Mouse (Mus musculus): ENCODE measurements at regions not wholly inside any gene's neighbourhood (a gene's known extent, or its start where the extent isn't known, plus 50 kb on each side); places are given as distances from the start of the nearest gene placed in this dataset.

- TF ChIP-seq CHD2 (IDR thresholded peaks at IDR 0.05; ENCODE audit: low read depth, low read length) = no peak
- no peak for TF ChIP-seq MAFK (IDR thresholded peaks at IDR 0.05; ENCODE audit: insufficient read depth, low read depth, low read length)
- no peak for TF ChIP-seq ZNF384 (IDR thresholded peaks at IDR 0.05; ENCODE audit: low read depth, low read length)
- TF ChIP-seq HCFC1 (IDR thresholded peaks at IDR 0.05; ENCODE audit: borderline replicate concordance, insufficient read depth, low read length) = no peak
- no peak for TF ChIP-seq ZC3H11A (IDR thresholded peaks at IDR 0.05; ENCODE audit: borderline replicate concordance, low read depth, low read length)
- in situ Hi-C loops (cut with MboI; ENCODE audit: low sequenced_read_pairs in 2 of 2, unreplicated experiment in 2 of 2) = no loop called here
- H3K4me1 ChIP-seq (ENCODE audit: control insufficient read depth in 2 of 2, insufficient read depth in 2 of 2, low read length in 2 of 2, poor library complexity in 1 of 2) = no peaks in the 10 kb centered on the region
Observed at GRCm38 (mm10) chr8:18158619-18159018, 819.4 kb downstream of the Defb40 start.

DNA sequence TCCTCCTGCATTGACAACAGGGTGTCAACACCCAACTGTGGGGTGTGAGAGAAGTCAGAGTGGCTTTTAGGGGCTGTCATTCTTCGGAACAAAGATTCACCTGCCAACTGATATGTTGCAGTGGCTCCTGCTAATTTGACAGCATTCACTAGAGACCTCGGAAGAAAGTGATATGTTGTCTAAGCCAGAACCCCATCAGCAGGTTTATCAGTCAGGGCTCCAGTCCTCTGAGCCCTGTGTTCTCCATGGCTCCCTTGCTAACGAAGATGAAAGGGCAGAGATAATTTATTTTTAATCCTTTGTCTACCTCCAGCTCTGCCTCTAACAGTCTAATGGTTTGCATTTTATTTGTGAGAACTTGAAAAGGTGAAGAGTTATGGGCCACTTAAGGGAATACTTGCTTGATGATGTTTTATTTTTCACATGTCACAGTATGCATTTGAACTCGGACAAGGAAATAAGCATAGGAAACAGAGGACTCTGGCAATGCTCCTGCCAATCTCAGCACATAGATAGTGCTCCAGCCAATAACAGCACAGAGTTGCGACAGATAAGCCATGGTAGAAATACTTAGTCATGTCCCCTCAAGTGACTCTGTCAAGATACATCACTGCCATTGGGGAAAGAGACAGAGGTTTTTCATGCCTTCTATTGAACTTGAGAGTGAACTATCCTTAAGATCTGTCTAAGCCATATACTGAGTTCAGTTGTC lies 862.6 kb downstream of the Defb40 start:
- no peak overlapping the region for H3K9ac ChIP-seq (ENCODE audit: insufficient read depth, low read depth, low read length, poor library complexity, severe bottlenecking)
- no peaks in the 10 kb centered on the region for H3K4me1 ChIP-seq (ENCODE audit: control insufficient read depth in 2 of 2, insufficient read depth in 2 of 2, low read length in 2 of 2, poor library complexity in 1 of 2)
- H3K27ac ChIP-seq (ENCODE audit: insufficient read depth, low read depth, low read length, poor library complexity, severe bottlenecking) = no peak overlapping the region
- in situ Hi-C loops (cut with MboI; ENCODE audit: low sequenced_read_pairs in 2 of 2, unreplicated experiment in 2 of 2) = no loop called here
- no peak for DNase-seq (ENCODE audit: low read depth, low spot score)
- no peak overlapping the region for H3K4me3 ChIP-seq (ENCODE audit: insufficient read depth in 1 of 2, low read depth in 1 of 2, low read length in 2 of 2, poor library complexity in 1 of 2, severe bottlenecking in 1 of 2)
- H3K9me3 ChIP-seq (ENCODE audit: control insufficient read depth, insufficient read depth, low read depth, low read length) = no peaks in the 10 kb centered on the region
- H3K36me3 ChIP-seq (ENCODE audit: control insufficient read depth, insufficient read depth, low read length, poor library complexity, severe bottlenecking) = no peaks in the 10 kb centered on the region
- TF ChIP-seq CHD2 (IDR thresholded peaks at IDR 0.05; ENCODE audit: low read depth, low read length) (no peak), ZNF384 (IDR thresholded peaks at IDR 0.05; ENCODE audit: low read depth, low read length) (no peak), HCFC1 (IDR thresholded peaks at IDR 0.05; ENCODE audit: borderline replicate concordance, insufficient read depth, low read length) (no peak), MAFK (IDR thresholded peaks at IDR 0.05; ENCODE audit: insufficient read depth, low read depth, low read length) (no peak), ZC3H11A (IDR thresholded peaks at IDR 0.05; ENCODE audit: borderline replicate concordance, low read depth, low read length) (no peak)

More at GRCm38 (mm10) chr8:18158619-18159018, 819.4 kb downstream of the Defb40 start:
- Histone ChIP-seq H3K36me3 (ENCODE audit: control insufficient read depth, insufficient read depth, low read length, poor library complexity, severe bottlenecking) (no peaks in the 10 kb centered on the region), H3K9ac (ENCODE audit: insufficient read depth, low read depth, low read length, poor library complexity, severe bottlenecking) (no peak overlapping the region), H3K27ac (ENCODE audit: insufficient read depth, low read depth, low read length, poor library complexity, severe bottlenecking) (no peak overlapping the region), H3K4me3 (ENCODE audit: insufficient read depth in 1 of 2, low read depth in 1 of 2, low read length in 2 of 2, poor library complexity in 1 of 2, severe bottlenecking in 1 of 2) (no peak overlapping the region), H3K9me3 (ENCODE audit: control insufficient read depth, insufficient read depth, low read depth, low read length) (no peaks in the 10 kb centered on the region)
- DNase-seq (ENCODE audit: low read depth, low spot score) = no peak

DNA sequence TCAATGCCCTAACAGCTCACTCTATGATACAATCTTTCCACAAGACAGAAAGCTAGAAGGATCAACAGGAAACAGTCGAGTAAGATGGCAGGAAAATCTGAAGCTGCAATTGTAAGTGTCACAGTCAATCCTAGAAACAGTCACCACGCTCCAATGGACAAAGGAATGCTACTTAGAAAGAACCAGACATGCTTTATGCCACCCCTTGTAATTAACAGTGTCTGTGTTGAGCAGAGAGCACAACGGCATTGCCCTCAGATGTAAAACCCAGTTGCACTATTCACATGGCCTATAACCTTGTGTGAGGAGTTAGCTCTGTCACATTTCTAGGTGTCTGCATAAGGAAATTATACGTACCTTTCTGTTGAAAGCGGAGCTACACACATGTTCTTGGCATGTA lies 864.8 kb downstream of the Defb40 start:
- TF ChIP-seq ZNF384 (IDR thresholded peaks at IDR 0.05; ENCODE audit: low read depth, low read length) = no peak
- no peak for TF ChIP-seq HCFC1 (IDR thresholded peaks at IDR 0.05; ENCODE audit: borderline replicate concordance, insufficient read depth, low read length)
- TF ChIP-seq CHD2 (IDR thresholded peaks at IDR 0.05; ENCODE audit: low read depth, low read length) = no peak
- TF ChIP-seq MAFK (IDR thresholded peaks at IDR 0.05; ENCODE audit: insufficient read depth, low read depth, low read length) = no peak
- TF ChIP-seq ZC3H11A (IDR thresholded peaks at IDR 0.05; ENCODE audit: borderline replicate concordance, low read depth, low read length) = no peak
- no peak for DNase-seq (ENCODE audit: low read depth, low spot score)

GRCm38 (mm10) chr8:18109480-18109879 lies 868.6 kb downstream of the Defb40 start:
- no peak overlapping the region for H3K9ac ChIP-seq (ENCODE audit: insufficient read depth, low read depth, low read length, poor library complexity, severe bottlenecking)
- no peaks in the 10 kb centered on the region for H3K9me3 ChIP-seq (ENCODE audit: control insufficient read depth, insufficient read depth, low read depth, low read length)
- peaks cover 3 to 11% of the 10 kb centered on the region in 2 experiments; a peak in 2 of 4 replicates for H3K4me1 ChIP-seq (ENCODE audit: control insufficient read depth in 2 of 2, insufficient read depth in 2 of 2, low read length in 2 of 2, poor library complexity in 1 of 2)
- no peak overlapping the region for H3K27ac ChIP-seq (ENCODE audit: insufficient read depth, low read depth, low read length, poor library complexity, severe bottlenecking)
- DNase-seq (ENCODE audit: low read depth, low spot score) = no peak
- H3K36me3 ChIP-seq (ENCODE audit: control insufficient read depth, insufficient read depth, low read length, poor library complexity, severe bottlenecking) = no peaks in the 10 kb centered on the region
- in situ Hi-C loops (cut with MboI; ENCODE audit: low sequenced_read_pairs in 2 of 2, unreplicated experiment in 2 of 2) = no loop called here
- H3K4me3 ChIP-seq (ENCODE audit: insufficient read depth in 1 of 2, low read depth in 1 of 2, low read length in 2 of 2, poor library complexity in 1 of 2, severe bottlenecking in 1 of 2) = no peak overlapping the region
- no peak for TF ChIP-seq ZC3H11A (IDR thresholded peaks at IDR 0.05; ENCODE audit: borderline replicate concordance, low read depth, low read length)
- no peak for TF ChIP-seq ZNF384 (IDR thresholded peaks at IDR 0.05; ENCODE audit: low read depth, low read length)
- no peak for TF ChIP-seq HCFC1 (IDR thresholded peaks at IDR 0.05; ENCODE audit: borderline replicate concordance, insufficient read depth, low read length)
- TF ChIP-seq MAFK (IDR thresholded peaks at IDR 0.05; ENCODE audit: insufficient read depth, low read depth, low read length) = no peak
- no peak for TF ChIP-seq CHD2 (IDR thresholded peaks at IDR 0.05; ENCODE audit: low read depth, low read length)

More for the DNA sequence above, 864.8 kb downstream of the Defb40 start:
- no peaks in the 10 kb centered on the region for H3K36me3 ChIP-seq (ENCODE audit: control insufficient read depth, insufficient read depth, low read length, poor library complexity, severe bottlenecking)
- no peak overlapping the region for H3K27ac ChIP-seq (ENCODE audit: insufficient read depth, low read depth, low read length, poor library complexity, severe bottlenecking)
- no peak overlapping the region for H3K9ac ChIP-seq (ENCODE audit: insufficient read depth, low read depth, low read length, poor library complexity, severe bottlenecking)
- H3K4me3 ChIP-seq (ENCODE audit: insufficient read depth in 1 of 2, low read depth in 1 of 2, low read length in 2 of 2, poor library complexity in 1 of 2, severe bottlenecking in 1 of 2) = no peak overlapping the region
- in situ Hi-C loops (cut with MboI; ENCODE audit: low sequenced_read_pairs in 2 of 2, unreplicated experiment in 2 of 2) = no loop called here
- H3K9me3 ChIP-seq (ENCODE audit: control insufficient read depth, insufficient read depth, low read depth, low read length) = no peaks in the 10 kb centered on the region
- no peaks in the 10 kb centered on the region for H3K4me1 ChIP-seq (ENCODE audit: control insufficient read depth in 2 of 2, insufficient read depth in 2 of 2, low read length in 2 of 2, poor library complexity in 1 of 2)
